Mouse (Mus musculus) bone marrow macrophage, adult 2 months (primary cell): ENCODE results near the gene Camkmt.

Source experiments
- CTCF ChIP-seq: IDR thresholded peaks from 2 replicates; pipeline ENCODE4 v1.5.1; 2012; ENCODE audit warnings: low read depth, mild to moderate bottlenecking, low read length, moderate library complexity
- POLR2A ChIP-seq: IDR thresholded peaks from 2 replicates; pipeline ENCODE4 v1.6.1; 2012; ENCODE audit warnings: mild to moderate bottlenecking, low read depth, low read length, borderline replicate concordance

GRCm38 (mm10) chr17:85242109-85242508 lies 151.8 kb downstream of the Camkmt start:
- TF ChIP-seq CTCF (no peak), POLR2A (no peak)
